Mouse (Mus musculus) lung, embryonic 16.5 days (tissue): ENCODE measurements at regions not wholly inside any gene's neighbourhood (a gene's known extent, or its start where the extent isn't known, plus 50 kb on each side); places are given as distances from the start of the nearest gene placed in this dataset.
"Not testable (repeated sequence)": the region's sequence is repeated elsewhere in the genome, so short reads cannot be mapped to it uniquely, and the experiment has no call there.

Source experiments
- ATAC-seq: fragments of 200-750 bp; cut with Nextera tagmentation; 2 replicates; pipeline ENCODE4 v1.8.0; 2017; ENCODE audit warnings: low read depth, mild to moderate bottlenecking, moderate library complexity
- H3K27ac ChIP-seq: fragments of 300-500 bp; sonication (generic); 2 replicates; pipeline ENCODE4 v1.5.1; 2014; ENCODE audit warnings: mild to moderate bottlenecking, control low read depth, low read length
- H3K27me3 ChIP-seq: fragments of 300-500 bp; sonication (generic); 2 replicates; pipeline ENCODE4 v1.6.1; 2014; ENCODE audit warnings: low read depth, low read length, mixed read lengths; ENCODE audit not compliant: control insufficient read depth, insufficient read depth
- H3K36me3 ChIP-seq: fragments of 300-500 bp; sonication (generic); 2 replicates; pipeline ENCODE4 v1.6.1; 2014; ENCODE audit warnings: low read length; ENCODE audit not compliant: control insufficient read depth, insufficient read depth
- H3K4me1 ChIP-seq: fragments of 300-500 bp; sonication (generic); replicated peaks from 2 replicates; pipeline ENCODE4 v1.6.1; 2014; ENCODE audit warnings: low read length, mixed read lengths; ENCODE audit not compliant: control insufficient read depth, insufficient read depth
- H3K4me2 ChIP-seq: fragments of 300-500 bp; sonication (generic); 2 replicates; pipeline ENCODE4 v1.6.1; 2014; ENCODE audit warnings: low read depth, low read length, control low read depth
- H3K4me3 ChIP-seq: fragments of 300-500 bp; sonication (generic); 2 replicates; pipeline ENCODE4 v1.5.1; 2014; ENCODE audit warnings: mild to moderate bottlenecking, low read length, control low read depth
- H3K9ac ChIP-seq: fragments of 300-500 bp; sonication (generic); 2 replicates; pipeline ENCODE4 v1.6.1; 2014; ENCODE audit warnings: low read length, control low read depth
- H3K9me3 ChIP-seq: fragments of 300-500 bp; sonication (generic); 2 replicates; pipeline ENCODE4 v1.6.1; 2016; ENCODE audit warnings: low read length; ENCODE audit not compliant: control insufficient read depth
- WGBS: fragments of 180-500 bp; shearing (Covaris S2); extraction: QIAGEN DNeasy Blood & Tissue Kit; methylation state at CpG from one replicate; pipeline ENCODE4 v1.1.7; 2014; 5-methylcytosine and 5-hydroxymethylcytosine counted together

- Histone ChIP-seq H3K27me3 (no peaks in the 10 kb centered on the region), H3K9me3 (no peaks in the 10 kb centered on the region), H3K36me3 (no peaks in the 10 kb centered on the region), H3K4me3 (no peak overlapping the region), H3K4me1 (no peaks in the 10 kb centered on the region), H3K4me2 (no peak overlapping the region), H3K27ac (no peak overlapping the region), H3K9ac (no peak overlapping the region)
- ATAC-seq = no peak
- 54% methylated on average over 3 of the region's 3 CpGs for WGBS
Measured at GRCm38 (mm10) chr3:78574807-78575206, 711.5 kb downstream of the Rapgef2 start.

DNA sequence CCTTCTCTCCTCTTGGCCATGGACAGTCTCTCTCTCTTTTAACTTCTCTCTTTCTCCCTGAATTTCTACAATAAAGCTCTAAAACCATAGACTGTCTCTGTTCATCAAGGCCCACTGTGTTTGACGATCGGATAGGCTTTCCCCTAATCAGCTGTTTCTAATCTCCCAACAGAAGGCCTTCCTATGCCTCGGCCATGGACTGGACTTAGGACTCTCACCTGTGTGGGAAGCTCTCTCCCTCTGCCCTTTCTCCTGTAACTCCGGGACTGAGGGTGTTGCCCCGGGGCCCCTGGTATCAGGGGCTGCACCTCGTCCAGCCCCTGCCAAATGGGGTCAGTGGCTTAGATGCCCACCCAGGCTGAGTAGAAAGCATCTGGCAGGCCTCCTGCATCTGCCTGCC lies 713.0 kb downstream of the Rapgef2 start:
- Histone ChIP-seq H3K27me3 (no peaks in the 10 kb centered on the region), H3K4me1 (no peaks in the 10 kb centered on the region), H3K27ac (no peak overlapping the region), H3K9me3 (no peaks in the 10 kb centered on the region), H3K4me3 (no peak overlapping the region), H3K36me3 (no peaks in the 10 kb centered on the region), H3K9ac (no peak overlapping the region), H3K4me2 (no peak overlapping the region)
- 85% methylated on average over 6 of the region's 6 CpGs for WGBS
- no peak for ATAC-seq

DNA sequence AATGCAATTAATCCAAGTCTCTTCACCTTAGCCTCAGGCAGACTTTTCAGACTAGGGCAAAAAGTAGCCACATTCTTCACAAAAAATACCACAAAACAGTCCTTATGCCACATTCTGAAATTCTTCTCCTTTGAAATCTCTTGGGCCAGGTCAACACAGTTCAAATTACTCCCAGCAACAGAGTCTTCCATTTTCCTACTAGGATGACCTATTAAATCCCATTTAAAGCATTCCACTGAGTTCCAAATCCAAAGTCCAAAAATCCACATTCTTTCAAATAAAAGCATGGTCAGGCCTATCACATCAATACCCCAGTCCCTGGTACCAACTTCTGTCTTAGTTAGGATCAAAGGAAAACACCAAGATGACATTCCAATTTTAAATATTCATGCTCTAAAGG lies 721.4 kb downstream of the Rapgef2 start:
- not testable (repeated sequence) for H3K4me1 ChIP-seq, H3K9ac ChIP-seq, H3K27me3 ChIP-seq, H3K4me3 ChIP-seq, H3K36me3 ChIP-seq, H3K9me3 ChIP-seq, ATAC-seq, H3K27ac ChIP-seq, H3K4me2 ChIP-seq
